Mouse (Mus musculus) gonadal fat pad, adult 2 months (tissue): Measurements from ENCODE around the gene Mxd3. TPM values are rescaled to one million over a fixed set of nuclear protein-coding genes. Genes with fewer than 3 reads are reported as not detected.

Experiments
- polyA plus RNA-seq: library from polyadenylated mRNA; depleted of rRNA; stranded (reverse); fragments of >200 nt; gene quantifications from 2 replicates; pipeline ENCODE4 v1.2.3, GENCODE M21; 2012; rRNA removed

The Mxd3 gene
- polyA plus RNA-seq, 1 experiment = 2.2 TPM

Other genes with a start within 250 kb of the Mxd3 start
- gene Uimc1, start 229.5 kb downstream of the Mxd3 start, polyA plus RNA-seq = 9.7 and 10.7 TPM in 2 replicates
- gene Zfp346, start 224.5 kb downstream of the Mxd3 start, polyA plus RNA-seq = 19.0 and 20.9 TPM in 2 replicates
- not detected in 2 replicates for gene Gm17617, start 196.3 kb downstream of the Mxd3 start, polyA plus RNA-seq
- 4.3 and 6.0 TPM in 2 replicates for gene Fgfr4, start 177.2 kb downstream of the Mxd3 start, polyA plus RNA-seq
- 23.1 and 26.3 TPM in 2 replicates for gene Nsd1, start 120.0 kb downstream of the Mxd3 start, polyA plus RNA-seq
- 245 and 271 TPM in 2 replicates for gene Prelid1, start 9.3 kb downstream of the Mxd3 start, polyA plus RNA-seq
- 82.7 and 84.8 TPM in 2 replicates for gene Rab24, start 7.9 kb downstream of the Mxd3 start, polyA plus RNA-seq
- 319 and 353 TPM in 2 replicates for gene Lman2, start 33.0 kb upstream of the Mxd3 start, polyA plus RNA-seq
- 2.4 and 2.8 TPM in 2 replicates for gene Rgs14, start 39.9 kb upstream of the Mxd3 start, polyA plus RNA-seq
- gene Slc34a1, start 68.4 kb upstream of the Mxd3 start, polyA plus RNA-seq = 0.34 and 0.91 TPM in 2 replicates
- gene Pfn3, start 85.4 kb upstream of the Mxd3 start, polyA plus RNA-seq = 0.26 and 0.49 TPM in 2 replicates
- gene F12, start 97.0 kb upstream of the Mxd3 start, polyA plus RNA-seq = 0.12 and 0.55 TPM in 2 replicates
- gene Grk6, start 115.2 kb upstream of the Mxd3 start, polyA plus RNA-seq = 36.1 and 44.1 TPM in 2 replicates
- gene Prr7, start 134.4 kb upstream of the Mxd3 start, polyA plus RNA-seq = 1.9 and 3.4 TPM in 2 replicates
- gene Dbn1, start 158.3 kb upstream of the Mxd3 start, polyA plus RNA-seq = 20.5 and 24.4 TPM in 2 replicates
- 79.3 and 81.5 TPM in 2 replicates for gene Pdlim7, start 183.9 kb upstream of the Mxd3 start, polyA plus RNA-seq
- gene Dok3, start 199.5 kb upstream of the Mxd3 start, polyA plus RNA-seq = 5.5 and 6.7 TPM in 2 replicates
- gene Ddx41, start 206.8 kb upstream of the Mxd3 start, polyA plus RNA-seq = 52.7 and 53.6 TPM in 2 replicates
- 51.3 and 57.7 TPM in 2 replicates for gene Fam193b, start 241.3 kb upstream of the Mxd3 start, polyA plus RNA-seq
- gene Tmed9, start 243.9 kb upstream of the Mxd3 start, polyA plus RNA-seq = 166 and 199 TPM in 2 replicates